Mouse (Mus musculus) retina, postnatal 1 day (tissue): ENCODE data around the gene Gnai3.

Source experiments
- DNase-seq: peaks from one replicate; pipeline ENCODE4 v3.0.0-alpha.2; 2012

Gnai3 gene

DNA sequence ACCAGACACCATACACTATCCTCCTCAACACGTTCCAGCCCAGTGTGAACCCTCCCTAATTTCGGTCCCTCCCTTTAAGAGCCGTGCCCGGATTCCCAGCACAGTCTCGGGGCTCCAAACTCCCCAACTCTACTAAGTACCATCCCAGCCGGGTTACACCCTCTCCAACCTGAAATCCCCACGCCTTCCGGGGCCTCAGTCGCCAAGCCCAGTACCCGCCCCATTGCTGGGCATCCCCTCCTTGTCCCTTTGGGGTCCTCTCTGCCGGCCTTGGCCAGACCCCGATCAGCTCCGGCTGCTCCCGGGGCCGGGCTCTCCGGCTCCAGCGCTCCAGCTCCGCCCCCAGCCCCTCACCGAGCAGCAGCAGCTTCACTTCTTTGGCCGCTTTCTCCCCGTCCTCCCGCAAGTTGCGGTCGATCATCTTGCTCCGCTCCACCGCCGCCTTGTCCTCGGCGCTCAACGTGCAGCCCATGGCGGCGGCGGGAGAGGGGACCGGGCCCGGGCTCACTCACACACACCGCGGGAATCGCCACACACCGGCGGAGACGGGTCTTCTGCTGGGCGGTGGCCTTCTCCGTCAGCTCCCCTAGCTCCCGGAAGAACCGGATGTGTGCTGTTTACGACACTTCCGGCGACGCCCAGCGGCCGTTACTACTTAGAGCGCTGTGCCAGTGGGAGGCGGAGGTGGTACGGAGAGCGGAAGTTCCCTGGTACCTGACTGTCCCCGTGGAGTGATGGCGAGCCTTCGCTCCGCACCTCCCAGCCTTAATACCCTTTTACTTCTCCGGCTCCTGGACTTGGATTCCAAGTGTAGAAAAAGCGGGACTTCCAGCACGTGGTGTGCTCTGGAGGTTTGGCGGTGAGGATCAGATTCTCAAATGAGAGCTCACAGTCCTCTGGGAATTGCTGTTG is at the start of gene Gnai3:
Gene Gnai3 (minus strand): TSS at position 613 of the 912 bp plus-strand sequence.
- DNase-seq: peak; percentile 96

DNA sequence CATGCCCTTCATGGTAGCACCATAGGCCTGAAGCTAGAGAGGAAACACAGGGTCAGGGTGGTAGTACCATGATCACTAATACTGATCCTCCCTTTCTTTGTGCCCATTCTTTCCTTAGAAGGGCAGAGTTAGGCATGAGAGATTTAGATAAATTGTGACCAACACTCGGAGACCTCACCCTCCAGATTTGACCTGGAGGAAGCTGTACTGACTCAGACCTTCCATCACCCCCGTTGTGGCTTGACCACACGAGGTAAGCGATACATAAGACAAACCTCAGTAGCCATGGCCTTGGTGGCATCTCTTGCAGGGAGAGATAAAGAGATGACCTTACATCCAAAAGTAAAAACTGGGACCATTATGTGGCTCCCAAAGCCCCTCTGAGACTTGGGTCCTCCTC is 49.3 kb upstream of the Gnai3 start:
- DNase-seq: no peak

DNA sequence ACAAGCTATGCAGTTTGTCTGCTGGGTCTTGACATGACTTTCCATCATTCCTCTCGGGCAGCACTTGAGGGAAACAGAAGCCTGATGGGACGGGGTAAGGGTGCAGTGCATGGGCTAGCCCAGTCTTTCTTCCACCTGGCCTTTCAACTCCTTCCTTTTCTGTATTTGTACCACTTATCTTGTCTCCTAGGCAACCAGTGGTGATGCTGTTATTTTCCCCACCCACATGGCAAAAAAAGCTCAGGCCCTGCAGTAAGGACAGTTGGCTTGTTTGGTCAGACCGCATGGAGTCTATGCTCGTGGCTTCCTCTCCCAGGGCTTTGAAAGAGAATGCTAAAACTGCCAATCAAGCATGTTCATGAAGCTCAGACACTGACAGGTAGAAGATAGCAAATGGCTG is 47.7 kb upstream of the Gnai3 start:
- DNase-seq: no peak

DNA sequence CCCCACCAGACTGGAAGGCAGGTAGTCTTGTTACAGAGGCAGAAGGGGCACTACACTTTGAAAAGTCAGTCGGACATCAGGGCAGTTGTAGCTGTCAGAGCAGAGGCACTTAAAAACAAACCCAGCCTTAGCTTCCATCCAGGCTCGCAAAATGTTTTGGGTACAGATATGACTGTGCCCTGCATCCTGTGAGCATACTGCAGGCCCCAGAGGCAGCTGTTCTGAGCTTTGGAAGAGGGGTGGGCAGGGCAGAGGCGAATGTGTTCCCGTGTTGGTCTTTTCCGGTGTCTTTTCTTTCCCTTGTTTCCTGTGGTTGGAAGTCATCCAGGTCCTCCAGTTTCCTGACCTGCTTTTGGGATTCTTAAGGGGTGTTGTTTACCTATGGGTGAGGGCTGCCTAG is 44.0 kb upstream of the Gnai3 start:
- no peak for DNase-seq

DNA sequence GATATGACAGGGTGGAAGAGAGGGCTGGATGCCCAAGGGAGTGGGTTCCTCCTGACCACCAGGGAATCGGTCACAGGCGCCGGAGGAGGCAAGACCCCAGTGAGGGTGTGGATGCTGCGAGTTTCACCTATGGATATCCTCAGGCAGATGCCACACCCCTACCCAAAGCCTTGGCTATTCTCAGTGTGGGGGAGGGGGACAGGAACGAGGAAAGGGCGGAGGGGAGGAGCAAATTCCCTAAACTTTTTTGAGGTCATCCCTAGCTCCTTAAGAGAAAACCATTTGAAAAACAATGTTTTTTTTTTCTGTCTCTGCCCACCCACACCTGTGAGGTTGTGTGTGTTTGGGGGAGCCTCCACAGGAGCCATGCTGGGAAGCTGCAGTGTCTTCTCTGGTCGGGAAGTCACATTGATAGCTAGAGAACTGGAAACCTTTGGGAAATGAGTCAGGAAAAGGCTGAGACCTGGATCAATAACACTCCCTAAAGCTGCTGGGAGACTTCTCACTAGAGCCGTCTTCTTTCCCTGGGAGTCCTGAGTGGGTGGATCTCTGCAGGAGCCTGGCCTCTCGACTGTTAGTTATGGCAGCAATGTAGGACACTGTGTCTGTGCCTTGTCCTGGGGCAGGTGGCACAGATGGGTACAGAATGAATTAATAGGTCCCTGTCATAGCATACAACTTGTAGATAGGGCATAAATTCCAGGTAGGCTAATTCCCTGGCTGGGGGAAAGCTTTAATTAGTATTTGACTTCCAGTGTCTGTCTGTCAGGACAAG is 43.0 kb upstream of the Gnai3 start:
- no peak for DNase-seq

DNA sequence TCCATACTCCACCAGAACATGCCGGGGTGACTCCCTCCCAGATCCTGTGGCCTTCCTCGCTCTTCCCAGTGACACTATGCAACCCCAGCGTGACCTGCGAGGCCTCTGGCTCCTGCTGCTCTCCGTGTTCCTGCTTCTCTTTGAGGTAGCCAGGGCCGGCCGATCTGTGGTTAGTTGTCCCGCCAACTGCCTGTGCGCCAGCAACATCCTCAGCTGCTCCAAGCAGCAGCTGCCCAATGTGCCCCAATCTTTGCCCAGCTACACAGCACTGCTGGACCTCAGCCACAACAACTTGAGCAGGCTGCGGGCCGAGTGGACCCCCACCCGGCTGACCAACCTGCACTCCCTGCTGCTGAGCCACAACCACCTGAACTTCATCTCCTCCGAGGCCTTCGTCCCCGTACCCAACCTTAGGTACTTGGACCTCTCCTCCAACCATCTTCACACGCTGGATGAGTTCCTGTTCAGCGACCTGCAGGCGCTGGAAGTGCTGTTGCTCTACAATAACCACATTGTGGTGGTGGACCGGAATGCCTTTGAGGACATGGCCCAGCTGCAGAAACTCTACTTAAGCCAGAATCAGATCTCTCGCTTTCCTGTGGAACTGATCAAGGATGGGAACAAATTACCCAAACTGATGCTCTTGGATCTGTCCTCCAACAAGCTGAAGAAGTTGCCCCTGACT is 41.3 kb upstream of the Gnai3 start:
- DNase-seq: no peak

DNA sequence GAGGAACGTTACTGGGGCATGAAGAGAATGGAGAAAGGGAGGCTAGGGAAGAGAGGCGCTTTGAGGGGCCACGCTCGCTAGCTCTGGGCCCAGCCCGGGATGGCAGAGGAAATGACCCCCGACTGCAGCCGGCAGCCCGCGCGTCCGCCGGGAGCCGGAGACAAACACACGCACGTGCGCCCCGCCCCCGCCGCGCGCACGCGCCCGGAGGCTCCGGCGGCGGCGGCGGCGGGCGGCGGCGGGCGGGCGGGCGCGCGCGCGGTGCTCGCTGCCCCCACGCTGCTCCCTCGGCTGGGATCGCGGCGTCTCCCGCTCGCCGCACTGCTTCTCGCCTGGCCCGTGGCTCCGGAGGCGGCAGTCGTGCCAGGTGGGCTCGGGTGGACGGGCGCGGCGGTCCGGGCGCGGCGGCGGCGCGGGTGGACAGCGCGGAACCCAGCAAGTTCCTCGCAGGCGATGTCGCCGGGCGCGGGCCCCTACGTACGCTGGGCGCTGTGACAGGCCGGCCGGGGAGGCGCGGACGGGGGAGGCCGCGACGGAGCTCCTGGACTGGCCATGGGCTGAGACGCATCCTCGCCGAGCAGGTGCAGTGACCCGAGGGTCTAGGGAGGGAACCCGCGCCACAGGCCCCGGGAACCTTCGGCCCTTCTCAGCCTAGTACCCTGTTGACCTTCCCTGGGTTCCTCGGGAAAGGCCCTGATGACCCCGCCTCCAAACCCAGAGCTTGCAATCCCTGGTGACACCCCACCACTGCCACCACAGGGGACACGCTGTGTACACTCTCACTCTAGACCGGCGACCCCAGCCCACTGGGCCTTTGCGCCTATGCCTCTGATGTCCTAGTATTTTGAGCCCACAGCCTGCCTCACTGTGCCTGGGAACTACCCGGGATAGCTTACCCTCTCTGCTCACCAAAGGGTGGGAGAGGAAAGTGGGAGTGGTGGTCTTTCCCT is 40.4 kb upstream of the Gnai3 start, which contains the start of gene Amigo1:
Gene Amigo1 (plus strand): TSS at position 238 of the 950 bp plus-strand sequence.
- DNase-seq: peak; percentile 75

DNA sequence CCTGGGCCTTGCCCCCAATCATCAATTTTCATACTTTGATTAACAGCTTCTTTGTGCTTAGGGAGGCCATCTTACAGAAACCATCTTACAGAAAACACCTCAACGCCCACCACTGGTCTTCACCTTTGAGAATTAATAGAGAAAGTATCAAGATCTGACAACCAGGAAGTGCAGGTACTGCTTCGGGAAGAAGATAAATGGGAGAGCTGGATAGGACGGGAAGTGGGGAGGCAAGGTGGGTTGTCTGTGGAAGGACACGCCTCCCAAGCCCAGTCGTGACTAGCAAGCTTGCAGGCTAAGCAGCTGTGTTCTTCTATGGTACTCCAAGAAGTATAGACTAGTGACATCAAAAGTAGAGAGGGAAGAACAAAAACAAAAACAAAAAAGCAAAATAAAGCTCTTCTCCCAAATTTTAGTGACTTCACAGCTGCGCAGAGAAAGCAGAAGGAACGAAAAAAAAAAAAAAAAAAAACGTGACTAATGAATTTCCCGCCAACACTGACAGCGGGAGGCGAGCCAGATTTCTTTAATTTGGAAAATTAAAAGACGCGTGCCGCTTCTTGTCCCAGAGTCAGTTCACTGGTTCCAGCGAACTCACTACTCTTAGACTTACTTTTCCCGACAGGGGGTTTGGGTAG is 39.6 kb upstream of the Gnai3 start:
- no peak for DNase-seq

DNA sequence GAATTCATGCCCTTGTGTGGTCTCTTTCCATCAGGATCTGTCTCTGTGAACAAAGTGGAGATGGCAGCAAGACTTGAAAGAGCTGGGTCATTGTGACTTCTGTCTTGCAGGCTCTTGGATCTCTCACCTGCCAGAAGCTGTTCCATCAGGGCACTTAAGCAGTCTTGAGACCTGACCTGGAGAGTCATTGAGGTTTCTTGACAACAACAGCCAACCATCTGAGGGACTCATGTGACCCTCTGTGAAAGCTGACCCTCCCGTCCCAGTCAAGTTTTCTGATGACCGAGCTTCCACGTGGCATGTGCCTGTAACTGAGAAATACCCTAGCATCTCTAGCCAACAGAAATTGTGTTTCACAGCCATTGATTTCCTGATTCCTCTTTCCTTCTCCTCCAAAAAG is 38.8 kb upstream of the Gnai3 start:
- no peak for DNase-seq

DNA sequence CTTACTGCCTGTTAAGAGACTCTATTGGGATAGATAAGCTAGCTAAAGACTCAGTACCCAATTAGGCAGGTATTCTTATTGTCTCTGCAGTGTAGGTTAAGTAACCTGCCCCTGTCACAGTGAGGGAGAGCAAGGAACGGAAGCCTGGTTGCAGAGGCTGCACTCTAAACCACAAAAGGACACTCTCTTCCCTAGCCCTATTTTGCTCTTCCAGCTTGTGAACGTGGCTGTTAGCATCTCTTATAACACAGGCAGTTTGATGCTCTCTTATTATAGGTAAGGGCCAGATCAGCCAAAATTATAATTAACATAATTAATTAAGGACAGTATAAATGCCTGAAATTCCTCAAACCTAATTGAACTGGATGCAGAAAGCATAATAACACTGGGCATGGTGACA is 34.6 kb upstream of the Gnai3 start:
- DNase-seq: no peak

DNA sequence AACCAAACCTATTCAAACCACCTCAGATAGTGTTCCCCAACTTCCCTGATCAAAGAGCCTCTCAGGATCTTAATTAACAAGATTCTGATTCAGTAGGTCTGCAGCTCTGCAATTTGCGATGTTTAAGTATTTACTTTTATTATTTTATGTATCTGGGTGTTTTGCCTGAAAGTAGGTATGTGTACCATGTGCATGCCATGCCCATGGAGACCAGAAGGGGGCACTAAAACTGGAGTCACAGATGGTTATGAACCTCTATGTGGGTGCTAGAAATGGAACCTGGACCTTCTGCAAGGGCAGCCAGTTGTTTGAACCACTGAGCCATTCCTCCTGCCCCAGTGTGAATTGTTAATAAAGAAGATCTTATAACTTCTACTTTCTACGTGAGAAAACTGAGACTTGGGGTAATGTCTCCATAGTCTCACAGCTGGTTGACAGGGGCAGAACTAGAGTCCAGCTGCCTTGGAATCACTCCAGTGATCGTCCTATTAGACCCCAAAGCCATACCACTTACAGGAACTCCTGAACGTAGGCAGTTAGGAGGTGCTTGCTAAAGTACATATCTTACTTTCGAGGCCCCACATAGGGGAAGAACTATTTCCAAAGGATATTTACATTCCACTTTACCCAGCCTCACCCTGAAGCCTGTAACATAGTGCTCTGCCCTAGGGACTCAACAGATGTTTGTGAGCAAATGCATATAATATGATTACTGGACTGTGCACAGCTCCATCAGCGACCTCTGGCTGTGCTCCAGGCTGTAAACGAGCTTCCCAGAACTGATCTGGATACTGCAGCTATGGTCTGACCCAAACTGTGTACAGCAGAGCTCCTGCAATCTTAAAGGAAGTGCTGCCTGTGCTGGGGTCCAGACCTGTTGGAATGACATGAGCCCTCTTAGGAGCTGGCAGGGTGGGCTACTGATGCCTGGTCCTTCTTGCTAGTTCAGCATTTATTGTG is 33.1 kb upstream of the Gnai3 start:
- DNase-seq: no peak

DNA sequence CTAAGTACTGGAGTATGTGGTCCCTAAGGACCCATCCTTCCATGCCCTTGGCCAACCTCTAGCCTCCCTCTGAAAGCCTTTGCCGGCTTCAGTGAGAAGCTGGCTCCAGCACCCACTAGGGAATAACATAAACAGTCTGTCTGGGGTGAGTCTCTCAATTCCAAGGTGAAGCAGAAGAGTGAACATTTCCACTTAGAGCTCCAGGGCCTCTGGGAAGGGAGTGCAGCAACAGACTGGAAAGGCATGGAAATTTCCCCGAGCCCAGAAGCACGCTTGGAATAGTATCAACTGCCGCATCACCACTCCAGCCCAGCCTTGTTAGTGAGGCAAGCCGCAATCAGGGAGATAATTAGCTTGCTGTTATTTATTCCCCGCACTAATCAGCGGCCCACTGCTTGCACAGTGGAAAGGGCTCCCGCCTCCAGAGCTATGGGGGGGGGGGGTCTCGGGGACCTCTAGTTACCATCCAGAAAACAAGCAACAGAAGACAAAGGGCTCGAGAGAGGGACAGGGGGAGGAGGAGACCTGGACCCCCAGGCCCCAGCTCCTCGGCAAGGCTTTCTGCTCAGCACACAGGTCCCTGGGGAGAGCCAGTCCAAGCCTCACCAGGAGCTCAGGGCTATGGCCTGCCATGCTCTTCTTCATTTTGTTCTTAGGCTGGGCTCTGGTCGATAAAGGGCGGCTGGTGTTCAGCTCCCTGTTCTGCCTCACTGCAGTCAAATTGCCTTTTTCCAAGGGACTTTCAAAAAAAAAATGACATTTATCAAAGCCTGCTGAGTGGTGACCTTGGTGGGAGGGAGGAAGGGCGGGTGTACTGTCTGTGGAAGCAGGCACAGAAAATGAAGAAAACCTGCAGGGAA is 29.0 kb upstream of the Gnai3 start:
- peak; percentile 84 for DNase-seq

DNA sequence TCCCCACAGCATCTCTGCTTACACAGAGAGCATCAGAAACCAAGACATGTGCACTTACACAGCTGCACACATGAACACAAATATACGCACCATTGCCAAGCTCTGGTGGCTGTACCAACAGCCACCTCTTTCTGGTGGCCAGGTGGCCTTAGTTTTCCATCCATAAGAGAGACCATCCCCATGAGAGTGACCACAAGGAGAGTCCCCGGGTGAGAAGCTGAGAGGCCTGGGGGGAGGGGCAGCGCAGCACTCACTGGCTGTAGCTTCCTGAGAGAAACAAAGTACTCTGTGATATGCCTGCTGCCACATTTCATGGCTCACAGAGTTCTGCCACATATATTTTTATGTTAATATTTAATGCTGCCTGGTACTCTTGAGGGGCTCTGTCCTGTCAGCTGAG is 23.3 kb upstream of the Gnai3 start:
- peak; percentile 36 for DNase-seq

DNA sequence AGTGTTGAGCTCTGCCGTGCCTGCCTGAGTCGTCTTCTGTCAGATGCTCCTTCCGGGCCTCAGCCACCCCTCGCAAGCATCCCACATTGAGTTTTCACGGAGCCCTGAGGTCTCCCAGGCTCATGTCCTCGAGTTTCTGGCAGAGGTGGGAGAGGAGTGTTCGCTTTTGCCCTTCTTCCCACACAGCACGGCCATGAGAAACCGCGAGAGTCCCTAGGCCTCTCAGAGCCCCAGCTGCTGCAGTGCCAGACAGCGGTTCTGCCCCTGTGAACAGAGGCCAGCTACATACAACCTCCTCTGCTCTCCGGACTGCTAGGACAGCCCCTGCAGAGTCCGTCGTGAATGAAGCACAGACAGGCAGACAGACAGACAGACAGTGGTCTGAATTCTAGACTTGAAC is 21.6 kb upstream of the Gnai3 start:
- DNase-seq: peak; percentile 14

DNA sequence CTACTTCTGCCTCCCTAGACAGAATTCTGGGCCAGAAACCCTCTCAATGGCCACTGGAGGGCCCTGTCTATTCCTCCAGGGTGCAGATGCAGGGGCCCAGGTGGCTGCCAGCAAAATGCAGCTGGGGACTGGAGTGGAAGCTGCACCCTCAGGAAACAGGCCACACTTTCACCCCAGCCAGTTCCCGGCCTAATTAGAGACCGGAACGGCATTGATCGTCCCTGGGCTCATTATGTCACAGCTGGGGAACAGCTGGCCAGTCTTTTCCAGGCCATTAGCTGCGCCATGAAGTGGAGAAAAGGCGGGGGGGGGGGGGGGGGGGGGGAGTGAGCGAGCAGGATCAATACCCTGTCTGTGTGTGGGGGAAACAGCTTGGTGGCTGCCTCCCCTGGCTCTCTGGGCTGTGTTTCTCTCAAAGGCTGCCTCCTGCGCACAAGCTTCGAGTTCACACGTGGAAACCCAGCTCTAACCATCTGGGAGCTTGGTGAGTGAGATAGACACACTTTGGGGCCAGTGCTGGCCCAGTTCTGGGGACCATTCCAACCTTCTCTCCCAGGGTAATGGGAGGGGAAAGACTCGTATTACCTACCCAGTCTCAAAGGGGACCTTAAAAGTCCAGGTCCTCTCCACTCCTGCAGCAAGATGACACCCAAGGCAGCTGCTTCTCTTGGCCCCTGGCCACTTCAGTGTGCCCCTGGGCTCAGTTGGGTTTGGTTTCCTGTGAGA is 20.7 kb upstream of the Gnai3 start:
- DNase-seq: peak; percentile 91

DNA sequence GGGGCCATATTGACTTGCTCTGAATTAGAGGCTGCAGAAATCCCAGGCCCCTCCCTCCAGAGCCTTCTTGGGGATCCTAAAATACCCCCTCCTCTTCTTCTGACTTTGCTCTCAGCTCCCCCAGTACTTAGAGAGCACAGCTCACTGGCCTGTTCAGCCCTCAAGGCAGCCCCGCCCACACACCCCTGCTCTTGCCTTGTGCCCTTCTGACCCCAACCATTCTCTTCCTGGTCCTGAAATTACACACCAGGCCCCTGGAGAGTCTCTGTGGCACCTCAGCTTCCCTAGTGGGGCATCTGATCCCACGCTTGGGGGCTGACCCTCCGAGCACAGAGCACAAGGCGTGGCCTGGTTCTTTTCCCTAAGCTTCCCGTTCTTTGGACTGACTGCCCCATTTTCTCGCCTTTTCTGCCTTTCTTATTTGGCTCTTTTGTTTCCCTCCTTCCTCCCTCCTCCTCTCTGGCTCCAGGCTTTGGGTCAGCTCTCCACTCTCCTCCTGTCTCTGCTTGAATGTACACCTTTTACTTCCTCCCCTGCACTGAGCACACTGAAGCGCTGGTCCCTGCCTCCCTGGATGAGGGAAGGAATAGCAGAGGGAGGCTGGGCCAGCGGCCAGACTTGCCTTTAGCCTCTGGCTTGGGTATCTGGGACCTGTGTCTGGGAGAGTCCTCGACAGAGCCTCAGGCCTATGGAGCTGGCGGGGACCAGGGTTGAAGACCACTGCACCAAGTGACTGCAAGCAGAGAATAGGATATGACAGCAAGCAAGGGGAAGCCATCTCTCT is 19.8 kb upstream of the Gnai3 start:
- DNase-seq: peak; percentile 50

DNA sequence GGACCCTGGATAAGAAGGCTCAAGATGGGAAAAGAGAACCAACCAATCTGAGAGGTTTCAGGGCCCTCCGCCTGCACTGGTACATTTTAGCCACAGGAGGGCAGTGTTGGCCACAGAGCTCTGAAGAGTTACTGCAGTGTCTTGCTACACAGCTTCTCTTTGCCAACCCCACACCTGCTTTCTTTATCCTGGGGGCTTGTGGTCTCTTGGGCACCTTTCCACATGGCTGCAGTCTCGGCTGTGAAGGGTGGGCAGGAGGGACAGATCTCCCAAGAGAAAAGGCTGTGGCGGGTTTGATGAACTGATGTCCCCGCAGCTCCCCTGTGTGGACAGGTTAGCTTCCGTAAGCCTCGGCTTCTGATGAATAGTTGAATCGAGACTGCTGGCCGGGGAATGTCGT is 18.9 kb upstream of the Gnai3 start:
- peak; percentile 90 for DNase-seq

DNA sequence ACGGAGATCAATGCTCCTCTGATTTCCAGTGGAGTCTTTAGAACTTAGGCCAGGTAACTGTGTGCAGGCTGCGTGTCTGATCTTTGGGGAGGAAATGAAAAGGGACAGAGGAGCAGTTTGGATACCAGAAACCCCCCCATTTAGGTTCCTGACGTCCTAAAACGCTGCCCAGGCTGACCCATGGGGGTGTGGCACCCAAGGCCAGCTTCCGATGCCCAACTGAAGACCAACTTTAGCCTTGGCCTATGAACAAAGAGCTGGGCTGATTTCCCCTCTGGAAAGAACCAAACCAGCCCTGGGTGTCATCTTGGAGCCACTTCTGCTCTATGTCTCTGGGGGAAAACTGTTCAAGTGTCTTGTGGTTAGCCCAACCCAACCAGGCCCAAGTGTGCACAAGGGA is 18.1 kb upstream of the Gnai3 start:
- no peak for DNase-seq
